Mouse (Mus musculus): Measurements from ENCODE around the gene Marc1. TPM values are rescaled to one million over a fixed set of nuclear protein-coding genes. Genes with fewer than 3 reads are reported as not detected.

Gene Marc1
- 0.36 TPM in 1 of 2 replicates, not detected in the other for polyA plus RNA-seq (2015; fragmentation: Nextera tagmentation; extraction: Ambion mirVana)

GRCm38 (mm10) chr1:184810780-184811575, at the start of gene Marc1:
Gene Marc1 (minus strand): TSS chr1:184811313.
- 8% methylated on average over 52 of the region's 52 CpGs for WGBS
- peak within 1 kb of the TSS; percentile 82 for H3K4me2 ChIP-seq

GRCm38 (mm10) chr1:184860276-184860675, 49.2 kb upstream of the Marc1 start:
- H3K36me3 ChIP-seq: no peaks in the 10 kb centered on the region
- no peaks in the 10 kb centered on the region for H3K9me3 ChIP-seq (replicated peaks)
- 74% methylated on average over 3 of the region's 3 CpGs for WGBS
- no peak overlapping the region for H3K9ac ChIP-seq (replicated peaks)
- ATAC-seq (ENCODE audit: low FRiP score): no peak
- H3K4me3 ChIP-seq (replicated peaks): no peak overlapping the region
- no peak overlapping the region for H3K27ac ChIP-seq (replicated peaks)
- H3K4me2 ChIP-seq: no peak overlapping the region
- no peaks in the 10 kb centered on the region for H3K4me1 ChIP-seq
- H3K27me3 ChIP-seq (replicated peaks): 0 out of 2 replicates have a peak, but pooled peaks cover 3% of the 10 kb centered on the region

More at GRCm38 (mm10) chr1:184810780-184811575, at the start of gene Marc1:
- Histone ChIP-seq H3K9me3 (replicated peaks) (no peaks in the 10 kb centered on the region), H3K36me3 (0 out of 2 replicates have a peak, but pooled peaks cover 12% of the 10 kb centered on the region), H3K4me1 (peaks cover 11% of the 10 kb centered on the region), H3K4me3 (replicated peaks) (peak within 1 kb of the TSS; percentile 38), H3K27me3 (replicated peaks) (peaks cover 27% of the 10 kb centered on the region), H3K9ac (replicated peaks) (peak within 1 kb of the TSS; percentile 47), H3K27ac (replicated peaks) (no peak within 1 kb of the TSS)
- peak; percentile 50 for ATAC-seq (ENCODE audit: low FRiP score)

GRCm38 (mm10) chr1:184858253-184858652, 47.1 kb upstream of the Marc1 start:
- H3K4me2 ChIP-seq: no peak overlapping the region
- ATAC-seq (ENCODE audit: low FRiP score): no peak
- H3K36me3 ChIP-seq: no peaks in the 10 kb centered on the region
- peaks cover 4% of the 10 kb centered on the region; the same call in 1 of the 2 replicates for H3K4me1 ChIP-seq
- no peak overlapping the region for H3K27ac ChIP-seq (replicated peaks)
- WGBS: 92% methylated on average over 1 of the region's 1 CpGs
- H3K9me3 ChIP-seq (replicated peaks): no peaks in the 10 kb centered on the region
- no peak overlapping the region for H3K9ac ChIP-seq (replicated peaks)
- peaks cover 4% of the 10 kb centered on the region; the same call in 1 of the 2 replicates for H3K27me3 ChIP-seq (replicated peaks)
- no peak overlapping the region for H3K4me3 ChIP-seq (replicated peaks)

- no peaks in the 10 kb centered on the region for H3K9me3 ChIP-seq (replicated peaks)
- no peak overlapping the region for H3K27ac ChIP-seq (replicated peaks)
- no peak for ATAC-seq (ENCODE audit: low FRiP score)
- H3K4me1 ChIP-seq: peaks cover 9% of the 10 kb centered on the region
- H3K4me3 ChIP-seq (replicated peaks): no peak overlapping the region
- no peak overlapping the region for H3K4me2 ChIP-seq
- 91% methylated on average over 9 of the region's 9 CpGs for WGBS
- no peak overlapping the region for H3K9ac ChIP-seq (replicated peaks)
- no peaks in the 10 kb centered on the region for H3K36me3 ChIP-seq
- H3K27me3 ChIP-seq (replicated peaks): peaks cover 4% of the 10 kb centered on the region; the same call in 1 of the 2 replicates
These were observed 46.1 kb upstream of the Marc1 start for GRCm38 (mm10) chr1:184857216-184857615.

- Histone ChIP-seq H3K27me3 (replicated peaks) (peaks cover 14% of the 10 kb centered on the region), H3K4me1 (peaks cover 16% of the 10 kb centered on the region), H3K27ac (replicated peaks) (peak overlapping the region; percentile 49), H3K4me3 (replicated peaks) (no peak overlapping the region), H3K4me2 (no peak overlapping the region), H3K9me3 (replicated peaks) (no peaks in the 10 kb centered on the region), H3K9ac (replicated peaks) (no peak overlapping the region), H3K36me3 (no peaks in the 10 kb centered on the region)
- no peak for ATAC-seq (ENCODE audit: low FRiP score)
- 63% methylated on average over 3 of the region's 3 CpGs for WGBS
These were observed 42.8 kb upstream of the Marc1 start for GRCm38 (mm10) chr1:184853922-184854321.

- Histone ChIP-seq H3K9ac (replicated peaks) (no peak overlapping the region), H3K4me3 (replicated peaks) (no peak overlapping the region), H3K9me3 (replicated peaks) (no peaks in the 10 kb centered on the region), H3K27ac (replicated peaks) (peak overlapping the region; percentile 49), H3K27me3 (replicated peaks) (peaks cover 16% of the 10 kb centered on the region), H3K4me1 (peaks cover 16% of the 10 kb centered on the region), H3K4me2 (peak overlapping the region; percentile 30), H3K36me3 (no peaks in the 10 kb centered on the region)
- 31% methylated on average over 5 of the region's 5 CpGs for WGBS
- no peak for ATAC-seq (ENCODE audit: low FRiP score)
These were observed 42.2 kb upstream of the Marc1 start for GRCm38 (mm10) chr1:184853339-184853738.

- H3K27ac ChIP-seq (replicated peaks): peak overlapping the region; percentile 63; the same call in 1 of the 2 replicates
- peaks cover 16% of the 10 kb centered on the region for H3K4me1 ChIP-seq
- WGBS: 18% methylated on average over 31 of the region's 31 CpGs
- H3K4me3 ChIP-seq (replicated peaks): peak overlapping the region; percentile 25
- H3K9me3 ChIP-seq (replicated peaks): no peaks in the 10 kb centered on the region
- peak overlapping the region; percentile 58 for H3K4me2 ChIP-seq
- peak overlapping the region; percentile 32; the same call in 1 of the 2 replicates for H3K9ac ChIP-seq (replicated peaks)
- H3K36me3 ChIP-seq: no peaks in the 10 kb centered on the region
- peaks cover 22% of the 10 kb centered on the region for H3K27me3 ChIP-seq (replicated peaks)
- ATAC-seq (ENCODE audit: low FRiP score): peak; percentile 93
These were observed 40.9 kb upstream of the Marc1 start for GRCm38 (mm10) chr1:184851741-184852618.

GRCm38 (mm10) chr1:184851166-184851565, 40.1 kb upstream of the Marc1 start:
- Histone ChIP-seq H3K9ac (replicated peaks) (no peak overlapping the region), H3K36me3 (no peaks in the 10 kb centered on the region), H3K4me2 (peak overlapping the region; percentile 58; the same call in 1 of the 2 replicates), H3K4me3 (replicated peaks) (no peak overlapping the region), H3K27me3 (replicated peaks) (peaks cover 25% of the 10 kb centered on the region), H3K9me3 (replicated peaks) (no peaks in the 10 kb centered on the region), H3K27ac (replicated peaks) (no peak overlapping the region), H3K4me1 (peaks cover 21% of the 10 kb centered on the region)
- 53% methylated on average over 7 of the region's 7 CpGs for WGBS
- ATAC-seq (ENCODE audit: low FRiP score): no peak

- no peak for ATAC-seq (ENCODE audit: low FRiP score)
- H3K36me3 ChIP-seq: no peaks in the 10 kb centered on the region
- H3K27ac ChIP-seq (replicated peaks): no peak overlapping the region
- peaks cover 21% of the 10 kb centered on the region for H3K27me3 ChIP-seq (replicated peaks)
- H3K9ac ChIP-seq (replicated peaks): no peak overlapping the region
- H3K4me1 ChIP-seq: peaks cover 29% of the 10 kb centered on the region
- H3K9me3 ChIP-seq (replicated peaks): no peaks in the 10 kb centered on the region
- H3K4me2 ChIP-seq: peak overlapping the region; percentile 86
- no peak overlapping the region for H3K4me3 ChIP-seq (replicated peaks)
- WGBS: 60% methylated on average over 3 of the region's 3 CpGs
These were observed 35.9 kb upstream of the Marc1 start for GRCm38 (mm10) chr1:184846973-184847372.

GRCm38 (mm10) chr1:184846092-184846750, 35.1 kb upstream of the Marc1 start, which contains the start of gene Marc2:
Gene Marc2 (minus strand): TSS chr1:184846451.
- Histone ChIP-seq H3K4me3 (replicated peaks) (peak within 1 kb of the TSS; percentile 86), H3K27me3 (replicated peaks) (peaks cover 21% of the 10 kb centered on the region), H3K9me3 (replicated peaks) (no peaks in the 10 kb centered on the region), H3K9ac (replicated peaks) (peak within 1 kb of the TSS; percentile 78), H3K4me2 (peak within 1 kb of the TSS; percentile 86), H3K4me1 (peaks cover 24% of the 10 kb centered on the region), H3K36me3 (no peaks in the 10 kb centered on the region), H3K27ac (replicated peaks) (peak within 1 kb of the TSS; percentile 78)
- peak; percentile 26; the same call in 1 of the 2 replicates for ATAC-seq (ENCODE audit: low FRiP score)
- WGBS: 4% methylated on average over 18 of the region's 18 CpGs

All from neural tube, embryonic 15.5 days (tissue).